Mouse (Mus musculus) R1 (cell line): ENCODE measurements at regions not wholly inside any gene's neighbourhood (a gene's known extent, or its start where the extent isn't known, plus 50 kb on each side); places are given as distances from the start of the nearest gene placed in this dataset.
A peak's percentile ranks its signal among the peaks of the same experiment; 100 is the strongest.

Source experiments
- DNase-seq: peaks from one replicate; pipeline ENCODE4 v3.0.0-alpha.2; 2018; ENCODE audit warnings: low read depth, low spot score

- peak; percentile 13 for DNase-seq
These were observed 708.9 kb upstream of the Cypt1 start for GRCm38 (mm10) chrX:15813771-15814170.

GRCm38 (mm10) chrX:15846119-15846877, 676.4 kb upstream of the Cypt1 start:
- DNase-seq: peak; percentile 71
